Mouse (Mus musculus) testis, adult 2 months (tissue): ENCODE data around the gene Trit1.

Experiments used
- CTCF ChIP-seq: fragments of 200-500 bp; IDR thresholded peaks from 2 replicates; pipeline ENCODE4 v1.5.1; 2012; ENCODE audit warnings: low read depth, mild to moderate bottlenecking, inconsistent platforms, low read length, moderate library complexity; ENCODE audit not compliant: control insufficient read depth, insufficient read depth, insufficient replicate concordance
- POLR2A ChIP-seq: fragments of 200-500 bp; IDR thresholded peaks from 2 replicates; pipeline ENCODE4 v1.6.1; 2012; ENCODE audit warnings: low read depth, mild to moderate bottlenecking, inconsistent platforms, low read length, moderate library complexity; ENCODE audit not compliant: control insufficient read depth

DNA sequence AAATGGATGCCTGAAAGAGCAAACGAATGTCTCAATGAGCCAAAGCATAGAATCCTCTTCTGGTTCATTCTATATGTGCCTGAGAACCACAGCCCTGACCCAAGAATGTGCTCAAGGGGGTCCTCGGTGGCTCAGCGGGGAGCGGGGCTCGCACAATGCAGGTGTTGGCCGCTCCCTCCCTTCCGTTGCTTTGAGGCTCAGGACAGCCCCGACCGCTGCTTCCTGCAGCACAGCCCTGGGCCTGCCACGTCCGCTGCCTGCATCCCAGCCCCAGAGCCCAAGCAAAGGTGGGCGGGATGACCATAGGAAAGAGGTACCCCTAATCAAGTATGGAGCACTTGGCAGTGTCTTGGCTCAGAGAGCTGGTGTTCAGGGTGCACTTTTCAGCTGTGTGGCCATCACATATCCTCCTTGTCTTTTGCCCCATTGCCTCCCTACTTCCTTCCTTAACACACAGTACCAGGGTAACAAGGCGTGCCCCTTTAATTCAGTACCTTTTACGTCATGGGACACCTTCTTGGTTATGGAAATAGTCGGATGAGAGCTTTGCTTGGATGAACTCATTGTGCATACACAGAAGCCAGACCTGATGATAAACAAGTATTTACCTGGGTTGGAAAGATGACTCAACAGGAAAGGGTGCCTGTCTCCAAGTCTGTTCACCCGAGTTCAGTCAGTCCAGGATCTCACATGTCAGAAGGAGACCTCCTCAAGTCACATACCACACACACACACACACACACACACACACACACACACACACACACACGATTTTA is 32.7 kb upstream of the Trit1 start:
- no peak for TF ChIP-seq CTCF
- no peak for TF ChIP-seq POLR2A
